Mouse (Mus musculus) c-Kit-negative CD71-positive TER-119-positive erythroid progenitor cells, embryonic 14.5 days (primary cell): ENCODE results near the gene Metap1d.

ENCODE experiments used
- DNase-seq: peaks from one replicate; pipeline ENCODE4 v3.0.0-alpha.2; 2013; ENCODE audit warnings: low read depth, low spot score

Metap1d gene

DNA sequence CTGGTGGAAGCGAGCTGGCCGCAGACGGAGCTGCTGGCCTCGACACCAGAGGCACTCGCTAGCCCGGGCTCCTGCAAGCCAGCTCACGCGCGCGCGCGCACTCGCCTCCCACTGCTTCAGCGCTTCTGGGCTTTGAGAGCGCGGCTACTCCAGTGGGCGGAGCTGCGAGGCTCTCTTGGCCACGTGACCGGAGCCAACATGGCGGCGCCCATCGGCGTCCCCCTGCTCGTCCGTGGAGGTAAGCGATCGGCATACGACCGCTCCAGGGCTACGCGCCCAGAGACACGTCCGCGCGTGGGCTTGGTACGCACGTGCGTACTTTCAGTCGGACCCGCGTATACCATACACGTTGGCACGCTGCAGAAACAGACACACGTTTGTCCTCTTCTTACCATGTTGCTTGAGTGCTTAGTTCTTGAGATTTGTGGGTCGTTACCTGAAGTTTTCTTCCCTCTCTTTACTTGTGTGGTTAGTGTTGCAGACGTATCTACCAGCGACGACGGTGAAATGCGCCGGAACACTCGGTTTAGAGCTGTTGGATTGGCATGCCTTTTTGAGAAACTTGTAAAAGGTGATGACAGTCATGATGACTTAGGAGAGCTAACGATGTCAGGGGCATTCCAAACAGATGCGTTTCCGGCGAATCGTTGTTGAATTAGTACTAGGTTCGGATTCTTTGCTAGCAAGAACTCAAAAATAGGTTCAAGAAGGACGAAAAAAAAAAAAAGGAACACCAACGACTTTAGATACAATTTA lies at the start of gene Metap1d:
Gene Metap1d (plus strand): TSS at position 116 of the 756 bp plus-strand sequence.
- peak; percentile 92 for DNase-seq

- no peak for DNase-seq
These were observed 47.5 kb upstream of the Metap1d start for GRCm38 (mm10) chr2:71405613-71406012.

GRCm38 (mm10) chr2:71418760-71419280 lies 34.3 kb upstream of the Metap1d start:
- no peak for DNase-seq

- DNase-seq, result no peak
These were observed 33.7 kb upstream of the Metap1d start for GRCm38 (mm10) chr2:71419408-71419807.

GRCm38 (mm10) chr2:71420895-71421425 lies 32.1 kb upstream of the Metap1d start:
- no peak for DNase-seq

DNA sequence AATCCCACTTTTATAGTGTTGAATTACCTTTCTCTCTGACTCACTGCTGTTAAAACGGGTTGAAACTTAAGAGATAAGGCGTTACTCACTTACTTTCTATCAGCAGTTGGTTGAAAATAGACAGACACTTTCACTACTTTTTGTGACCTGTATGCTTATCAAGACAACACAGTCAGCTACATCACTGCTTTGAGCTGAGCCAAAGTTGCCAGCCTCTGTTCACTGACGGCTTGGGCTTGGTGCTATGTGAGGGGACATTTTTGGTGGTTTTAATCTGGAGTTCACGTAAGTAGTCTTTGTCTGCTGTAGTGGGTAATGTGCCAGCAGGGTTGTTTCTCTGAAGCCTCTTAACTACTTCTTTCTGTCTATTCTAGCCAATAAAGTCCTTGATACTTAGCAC lies 28.5 kb upstream of the Metap1d start:
- no peak for DNase-seq

GRCm38 (mm10) chr2:71435440-71435839 lies 17.6 kb upstream of the Metap1d start:
- DNase-seq, result no peak

- DNase-seq, result no peak
These were observed 9.7 kb upstream of the Metap1d start for GRCm38 (mm10) chr2:71443376-71443775.

- DNase-seq, result no peak
These were observed 7.4 kb upstream of the Metap1d start for GRCm38 (mm10) chr2:71445536-71446196.

- no peak for DNase-seq
These were observed 3.5 kb upstream of the Metap1d start for GRCm38 (mm10) chr2:71449604-71450003.

DNA sequence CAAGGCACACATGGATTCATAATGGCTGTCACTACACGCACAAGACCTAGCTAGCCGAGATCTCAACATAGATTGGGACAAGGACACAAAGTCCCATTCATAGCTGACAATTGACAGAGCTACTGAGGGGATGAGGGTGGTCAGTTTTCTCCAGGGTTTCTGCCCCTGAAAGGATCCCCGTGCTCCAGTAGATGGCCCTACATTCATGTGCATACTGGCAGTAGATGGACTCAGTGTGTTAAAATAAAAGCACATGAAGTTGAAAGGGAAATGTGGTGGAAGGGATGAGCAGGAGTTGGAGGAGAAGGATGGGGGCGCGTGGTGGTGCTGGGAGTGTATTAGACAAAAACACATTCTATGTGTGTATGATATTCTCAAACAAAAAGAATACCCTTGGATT lies 1.3 kb upstream of the Metap1d start:
- DNase-seq, result no peak

- no peak for DNase-seq
These were observed 813 bp downstream of the Metap1d start for GRCm38 (mm10) chr2:71453917-71454260.

DNA sequence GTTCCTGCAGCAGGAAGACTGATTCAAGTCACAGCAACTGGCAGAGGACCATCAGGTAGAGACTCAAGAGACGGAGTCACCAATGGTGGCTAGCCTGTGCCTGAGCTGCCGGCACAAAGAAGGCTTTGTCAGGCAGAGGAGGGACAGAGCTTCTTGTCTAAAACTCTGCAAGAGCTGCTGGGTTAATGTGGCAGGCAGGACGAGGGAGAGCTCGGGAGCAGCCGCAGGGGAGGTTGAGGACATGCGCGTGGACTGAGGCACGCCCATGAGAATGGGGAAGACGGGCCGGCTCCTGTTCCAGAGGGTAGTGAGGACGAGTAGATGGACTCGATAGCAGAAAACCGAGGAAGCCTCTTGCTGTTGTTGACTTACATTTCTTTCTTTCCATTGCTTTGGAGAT lies 5.5 kb downstream of the Metap1d start:
- DNase-seq, result no peak

GRCm38 (mm10) chr2:71459659-71460058 lies 6.6 kb downstream of the Metap1d start:
- DNase-seq, result no peak

- DNase-seq, result peak; percentile 52
These were observed 8.1 kb downstream of the Metap1d start for GRCm38 (mm10) chr2:71461139-71461538.

- DNase-seq, result peak; percentile 72
These were observed 8.5 kb downstream of the Metap1d start for GRCm38 (mm10) chr2:71461589-71461988.

- DNase-seq, result no peak
These were observed 9.0 kb downstream of the Metap1d start for GRCm38 (mm10) chr2:71462066-71462465.

DNA sequence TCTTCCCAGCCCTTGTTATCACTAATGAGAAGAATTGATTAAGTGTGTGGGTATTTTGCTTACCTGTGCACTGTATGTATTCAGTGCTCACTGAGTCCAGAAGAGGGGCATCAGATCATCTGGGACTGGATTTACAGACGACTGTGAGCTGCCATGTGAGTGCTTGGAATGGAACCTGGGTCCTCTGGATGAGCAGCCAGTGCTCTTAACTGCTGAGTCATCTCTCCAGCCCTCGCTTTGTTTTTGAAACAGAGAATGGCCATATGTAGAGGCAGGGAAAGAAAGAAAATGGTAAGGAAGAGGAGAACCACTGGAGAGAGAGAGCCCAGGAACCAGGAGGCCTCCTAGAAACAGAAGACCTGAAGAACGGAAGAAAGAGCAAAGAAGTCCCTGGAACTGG lies 9.5 kb downstream of the Metap1d start:
- DNase-seq, result peak; percentile 64

DNA sequence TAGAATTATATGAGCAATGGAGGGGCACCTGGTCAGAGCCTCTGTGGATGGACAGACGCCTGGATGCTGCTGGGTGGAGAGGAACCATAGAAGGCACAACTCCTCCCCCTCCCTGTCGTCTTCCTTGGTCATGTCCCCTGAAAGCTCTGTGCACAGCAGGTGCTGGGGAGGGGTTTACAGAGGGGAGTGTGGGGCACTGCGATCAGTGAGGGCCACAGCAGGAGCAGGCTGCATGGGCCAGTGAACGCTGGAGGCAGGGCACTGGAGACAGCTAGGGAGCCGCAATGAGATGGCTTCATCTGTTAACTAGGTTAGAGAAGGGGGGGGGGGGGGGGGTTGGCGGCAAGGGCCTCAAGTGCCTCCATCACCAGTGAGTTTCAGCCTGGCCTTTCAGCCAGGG lies 13.0 kb downstream of the Metap1d start:
- DNase-seq, result no peak

DNA sequence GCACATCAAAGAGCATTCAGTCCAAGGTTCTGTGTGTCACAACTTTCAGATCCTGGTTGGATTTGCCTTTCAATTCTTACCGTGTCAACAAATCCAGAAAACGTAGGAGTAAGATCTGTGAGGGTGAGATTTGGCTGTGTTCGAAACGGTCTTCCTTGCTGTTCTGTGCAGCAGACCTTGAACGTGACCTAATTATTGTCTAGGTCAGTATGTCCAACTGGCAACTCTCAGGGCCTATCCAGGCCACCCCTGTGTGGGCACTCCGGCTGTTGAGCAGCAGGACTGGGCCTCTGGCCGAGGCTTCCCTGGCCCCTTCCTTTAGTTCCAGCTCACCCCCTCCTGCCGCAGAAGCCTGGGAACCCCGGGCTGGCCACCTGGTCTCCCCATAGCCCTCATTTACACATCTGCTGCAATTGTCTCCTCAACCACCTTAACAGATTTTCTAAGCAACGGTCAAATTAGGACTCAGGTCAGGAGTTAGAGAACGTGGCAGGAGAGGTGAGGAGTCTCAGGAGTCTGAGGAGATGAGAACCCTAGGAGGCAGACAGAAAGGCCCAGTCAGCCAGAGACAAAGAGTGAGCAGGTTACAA lies 13.9 kb downstream of the Metap1d start:
- DNase-seq, result no peak

DNA sequence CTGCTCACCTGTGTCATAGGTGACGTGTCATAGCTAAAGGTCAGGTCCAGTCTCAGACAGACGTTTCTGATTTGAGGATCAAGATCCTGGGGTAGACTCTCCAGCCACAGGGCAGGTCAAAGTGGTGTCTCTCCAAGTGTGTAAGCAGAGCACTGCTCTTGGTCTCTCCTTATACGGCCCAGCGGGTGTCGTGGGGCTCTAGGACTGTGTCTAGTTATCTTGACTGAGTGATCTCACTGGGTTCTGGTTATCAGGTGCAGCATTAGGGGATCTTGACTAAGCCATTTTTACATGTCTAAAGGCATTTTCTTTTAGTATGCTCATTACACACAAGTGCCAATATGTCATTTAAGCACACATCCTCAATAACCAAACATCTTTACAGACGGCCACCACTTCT lies 18.0 kb downstream of the Metap1d start:
- no peak for DNase-seq

DNA sequence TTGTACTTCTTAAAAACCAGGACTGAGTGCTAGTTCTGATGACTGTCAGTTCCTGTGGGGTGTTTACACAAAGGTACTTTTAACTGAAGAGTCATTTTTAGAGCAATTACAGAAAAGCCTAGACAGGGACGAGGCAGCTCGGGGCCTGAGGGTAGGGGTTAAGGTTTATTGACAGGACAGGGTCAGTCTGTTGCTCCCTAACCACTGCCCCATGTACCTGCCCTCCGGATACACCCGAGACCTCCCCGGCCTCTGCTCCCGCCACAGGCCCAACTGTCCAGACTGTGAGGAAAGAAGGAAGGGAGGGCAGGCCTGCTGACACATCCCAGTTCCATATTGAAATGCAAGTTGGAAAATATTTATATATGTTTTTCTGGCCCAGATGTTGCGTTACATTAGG lies 20.8 kb downstream of the Metap1d start:
- DNase-seq, result no peak
